Mouse (Mus musculus) myocyte (in vitro differentiated cells): ENCODE measurements around the gene Aftph.

Source experiments
- MAX ChIP-seq: IDR thresholded peaks from one replicate; pipeline ENCODE4 v1.6.1; 2011; ENCODE audit warnings: low read depth, mild to moderate bottlenecking, control low read depth
- MYOD1 ChIP-seq, 3 experiments: IDR thresholded peaks; one replicate each; pipeline ENCODE4 v1.6.1; 2011; ENCODE audit warnings: control low read depth in 2 of 3, low read depth in 2 of 3, mild to moderate bottlenecking in 2 of 3, moderate library complexity in 1 of 3; ENCODE audit not compliant: insufficient read length in 2 of 3, control insufficient read depth in 1 of 3
- POLR2A ChIP-seq: IDR thresholded peaks from one replicate; pipeline ENCODE4 v1.6.1; 2011; ENCODE audit warnings: low read depth, mild to moderate bottlenecking, control low read depth, moderate library complexity; ENCODE audit not compliant: insufficient read length
- USF1 ChIP-seq: IDR thresholded peaks from one replicate; pipeline ENCODE4 v1.6.1; 2011; ENCODE audit warnings: low read depth, mild to moderate bottlenecking, control low read depth, moderate library complexity

DNA sequence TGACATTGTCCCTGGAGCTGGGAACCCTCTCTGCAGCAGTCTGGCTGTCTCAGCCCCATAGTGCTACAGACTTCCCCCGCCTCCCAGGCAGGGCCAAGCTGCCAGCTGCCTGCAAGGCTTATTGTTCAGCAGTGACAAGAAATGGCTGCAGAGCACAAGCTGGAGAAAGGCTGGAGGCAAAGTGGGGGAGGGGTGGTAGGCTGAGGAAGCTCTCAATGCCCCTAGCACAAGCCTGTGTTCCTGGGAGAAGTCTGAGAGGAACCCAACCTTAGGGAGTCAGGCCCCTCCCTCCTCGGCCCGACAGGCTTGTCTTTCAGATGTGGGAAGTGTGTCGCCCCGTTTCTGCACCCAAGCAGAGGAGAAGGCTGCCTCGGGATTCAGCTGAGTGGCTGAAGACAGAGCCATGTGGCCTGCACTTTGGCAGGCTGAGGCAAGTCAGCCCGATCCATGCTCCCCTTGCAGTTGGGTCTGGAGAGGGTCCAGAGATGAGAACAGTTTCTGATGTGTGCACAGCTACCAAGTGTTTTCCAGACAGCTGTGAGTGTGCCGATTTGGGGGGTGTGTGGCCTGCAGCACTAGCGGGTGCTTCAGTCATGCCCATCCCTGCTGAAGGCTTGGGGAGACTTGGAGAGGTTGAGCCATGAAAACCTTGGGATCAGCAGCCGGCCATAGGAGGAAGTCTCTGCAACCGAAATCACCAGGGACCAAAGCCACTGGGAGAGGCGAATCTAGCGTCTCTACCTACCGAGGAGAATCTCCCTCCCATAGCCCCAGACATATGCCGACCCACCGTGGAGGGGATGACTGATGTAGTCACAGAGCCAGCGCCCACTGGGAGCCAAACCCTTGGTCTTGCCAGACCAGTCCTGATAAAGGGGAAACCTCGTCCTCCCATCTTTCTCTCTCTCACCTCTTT, 85.3 kb downstream of the Aftph start:
- no peak for TF ChIP-seq MAX
- no peak for TF ChIP-seq POLR2A
- TF ChIP-seq USF1: no peak
- TF ChIP-seq MYOD1 (IDR thresholded peaks at IDR 0.05; ENCODE audit: control insufficient read depth in 1 of 3, insufficient read length in 2 of 3, low read depth in 2 of 3): no peak
